Mouse (Mus musculus) embryonic facial prominence, embryonic 10.5 days (tissue): ENCODE data around the gene C3. TPM values are rescaled to one million over a fixed set of nuclear protein-coding genes. Genes with fewer than 3 reads are reported as not detected.

Source experiments
- DNase-seq: peaks from one replicate; pipeline ENCODE4 v3.0.0-alpha.2; 2017; ENCODE audit warnings: low spot score
- H3K27ac ChIP-seq: fragments of 300-500 bp; sonication (generic); replicated peaks from 2 replicates; pipeline ENCODE4 v1.5.1; 2016; ENCODE audit warnings: mild to moderate bottlenecking
- H3K27me3 ChIP-seq: fragments of 300-500 bp; sonication (generic); replicated peaks from 2 replicates; pipeline ENCODE4 v1.6.1; 2016; ENCODE audit warnings: low read depth, mild to moderate bottlenecking; ENCODE audit not compliant: poor library complexity, severe bottlenecking
- H3K36me3 ChIP-seq: fragments of 300-500 bp; sonication (generic); replicated peaks from 2 replicates; pipeline ENCODE4 v1.6.1; 2016; ENCODE audit warnings: mild to moderate bottlenecking, moderate library complexity
- H3K4me1 ChIP-seq: fragments of 300-500 bp; sonication (generic); 2 replicates; pipeline ENCODE4 v1.6.1; 2016
- H3K4me3 ChIP-seq: fragments of 300-500 bp; sonication (generic); 2 replicates; pipeline ENCODE4 v1.5.1; 2016; ENCODE audit warnings: mild to moderate bottlenecking, moderate library complexity
- H3K9me3 ChIP-seq: fragments of 300-500 bp; sonication (generic); 2 replicates; pipeline ENCODE4 v1.6.1; 2016; ENCODE audit warnings: mild to moderate bottlenecking
- WGBS: fragments of 180-500 bp; shearing (Covaris S2); methylation state at CpG from one replicate; pipeline ENCODE4 v1.1.7; 2016; 5-methylcytosine and 5-hydroxymethylcytosine counted together
- microRNA-seq: library from miRNA; unstranded; fragments of <30 nt; microRNA quantifications from one replicate; pipeline ENCODE4, GENCODE M21; 2017
- polyA plus RNA-seq: library from polyadenylated mRNA; unstranded; fragments of >200 nt; fragmentation: Nextera tagmentation; extraction: Ambion mirVana; gene quantifications from 2 replicates; pipeline ENCODE4 v1.2.1, GENCODE M21; 2016

C3 gene
- polyA plus RNA-seq, 1 experiment from 2014 or later = 0.32 TPM

DNA sequence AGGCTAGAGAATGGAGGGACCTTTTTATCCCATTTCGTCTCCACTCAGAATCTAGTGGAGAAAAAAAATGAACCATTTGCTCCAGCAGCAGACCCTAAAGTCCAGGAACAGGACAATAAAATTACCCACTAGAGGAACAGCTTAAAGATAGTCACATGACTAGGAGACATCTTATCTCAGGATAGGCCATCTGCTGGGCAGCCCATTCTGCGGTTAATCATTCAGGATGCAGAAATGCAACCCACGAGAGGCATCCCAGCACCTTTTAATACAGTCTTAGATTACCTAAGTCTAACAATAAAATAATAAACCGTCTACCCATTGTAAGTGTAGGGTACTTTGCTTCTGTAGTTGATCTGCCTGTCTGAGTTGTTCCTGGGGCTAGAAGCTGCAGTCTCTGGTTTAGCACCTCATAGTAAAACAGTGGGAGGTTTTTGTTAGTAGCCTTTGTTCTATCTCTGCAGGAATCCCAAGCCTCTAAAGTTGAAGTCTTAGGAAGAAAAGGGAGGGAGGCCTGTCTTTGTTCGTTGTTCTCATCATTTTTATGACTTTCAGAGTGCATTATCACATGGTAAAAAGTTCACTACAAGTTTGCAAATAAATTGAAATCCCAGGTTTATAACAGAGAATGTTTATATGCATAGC is 57.2 kb downstream of the C3 start:
- H3K27ac ChIP-seq = no peak overlapping the region
- 60% methylated on average over 5 of the region's 5 CpGs for WGBS
- H3K4me1 ChIP-seq = peaks cover 5% of the 10 kb centered on the region

DNA sequence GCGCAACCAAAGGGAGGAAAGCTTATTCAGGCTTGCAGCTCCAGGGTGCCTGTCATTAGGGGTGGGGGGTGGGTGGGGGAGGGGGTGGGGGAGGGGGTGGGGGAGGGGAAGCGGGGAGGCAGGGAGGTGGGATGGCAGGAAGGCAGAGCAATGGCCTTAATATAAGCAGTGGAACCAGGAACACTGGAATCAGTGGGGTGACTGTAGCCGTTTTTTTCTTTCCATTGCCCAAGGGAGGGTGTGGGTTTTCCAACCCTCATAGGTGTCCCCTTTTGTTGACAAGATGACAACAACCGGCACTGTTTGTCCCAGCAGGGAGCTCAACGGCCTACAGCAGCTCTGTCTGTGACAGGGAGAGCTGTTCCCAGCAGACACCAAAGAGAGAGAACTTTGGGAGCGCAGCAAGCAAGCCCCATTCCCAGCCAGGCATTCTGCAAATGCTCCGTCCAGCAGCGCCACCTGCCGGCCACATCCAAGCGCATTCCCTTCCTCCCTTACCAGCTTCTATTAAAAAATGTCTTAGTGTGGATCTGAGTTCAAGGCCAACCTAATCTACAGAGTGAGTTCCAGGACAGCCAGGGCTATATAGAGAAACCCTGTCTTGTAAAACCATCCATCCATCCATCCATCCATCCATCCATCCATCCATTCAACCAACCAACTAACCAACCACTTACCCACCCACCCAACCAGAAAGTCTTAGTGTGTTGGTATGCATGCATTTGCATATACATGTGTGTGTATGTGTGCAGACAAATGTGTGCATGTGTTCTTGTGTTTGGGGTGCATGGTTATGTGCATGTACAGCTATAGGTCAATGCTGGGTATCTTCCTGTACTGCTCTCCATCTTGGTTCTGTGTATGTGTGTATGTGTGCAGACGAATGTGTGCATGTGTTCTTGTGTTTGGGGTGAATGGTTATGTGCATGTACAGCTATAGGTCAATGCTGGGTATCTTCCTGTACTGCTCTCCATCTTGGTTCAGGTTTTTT is 60.8 kb downstream of the C3 start:
- peak; percentile 91 for DNase-seq
- H3K4me3 ChIP-seq = peak overlapping the region; percentile 6; the same call in 1 of the 2 replicates
- H3K36me3 ChIP-seq = no peaks in the 10 kb centered on the region
- H3K4me1 ChIP-seq = peaks cover 5% of the 10 kb centered on the region
- peaks cover 8% of the 10 kb centered on the region for H3K27me3 ChIP-seq
- no peak overlapping the region for H3K27ac ChIP-seq
- H3K9me3 ChIP-seq = no peaks in the 10 kb centered on the region
- WGBS = 10% methylated on average over 11 of the region's 11 CpGs

More for the DNA sequence above, 57.2 kb downstream of the C3 start:
- no peaks in the 10 kb centered on the region for H3K36me3 ChIP-seq
- H3K4me3 ChIP-seq = no peak overlapping the region
- peaks cover 8% of the 10 kb centered on the region for H3K27me3 ChIP-seq
- H3K9me3 ChIP-seq = no peaks in the 10 kb centered on the region
- no peak for DNase-seq

Small RNA genes within 50 kb of the gene (microRNA-seq; reads per million reads assigned to microRNA genes)
- not detected for gene Mir6978

Other genes with a start within 250 kb of the C3 start
- not detected in 2 replicates for gene Acer1, start 246.0 kb downstream of the C3 start, polyA plus RNA-seq
- 191 and 192 TPM in 2 replicates for gene Clpp, start 237.8 kb downstream of the C3 start, polyA plus RNA-seq
- gene Alkbh7, start 230.8 kb downstream of the C3 start, polyA plus RNA-seq = 42.5 and 45.1 TPM in 2 replicates
- 0.60 and 1.1 TPM in 2 replicates for gene Pspn, start 228.1 kb downstream of the C3 start, polyA plus RNA-seq
- 78.7 and 80.7 TPM in 2 replicates for gene Gtf2f1, start 216.8 kb downstream of the C3 start, polyA plus RNA-seq
- 0.25 and 0.54 TPM in 2 replicates for gene Gm17949, start 216.7 kb downstream of the C3 start, polyA plus RNA-seq
- 53.9 and 55.1 TPM in 2 replicates for gene Khsrp, start 196.6 kb downstream of the C3 start, polyA plus RNA-seq
- gene Slc25a41, start 186.5 kb downstream of the C3 start, polyA plus RNA-seq = 0.12 TPM in 1 of 2 replicates, not detected in the other
- 7.2 and 8.0 TPM in 2 replicates for gene Crb3, start 169.0 kb downstream of the C3 start, polyA plus RNA-seq
- 7.0 and 8.2 TPM in 2 replicates for gene Slc25a23, start 168.3 kb downstream of the C3 start, polyA plus RNA-seq
- gene Dennd1c, start 149.6 kb downstream of the C3 start, polyA plus RNA-seq = 2.0 and 2.8 TPM in 2 replicates
- 34.4 and 35.5 TPM in 2 replicates for gene Tubb4a, start 140.4 kb downstream of the C3 start, polyA plus RNA-seq
- gene Tnfsf9, start 122.8 kb downstream of the C3 start, polyA plus RNA-seq = 8.0 and 8.8 TPM in 2 replicates
- not detected in 2 replicates for gene Cd70, start 78.4 kb downstream of the C3 start, polyA plus RNA-seq
- 0.08 TPM in 1 of 2 replicates, not detected in the other for gene Tnfsf14, start 34.0 kb downstream of the C3 start, polyA plus RNA-seq
- gene Gpr108, start 20.3 kb upstream of the C3 start, polyA plus RNA-seq = 24.9 and 25.7 TPM in 2 replicates
- 37.4 and 42.2 TPM in 2 replicates for gene Trip10, start 21.3 kb upstream of the C3 start, polyA plus RNA-seq
- gene Vav1, start 51.0 kb upstream of the C3 start, polyA plus RNA-seq = 1.4 and 1.6 TPM in 2 replicates
- 1.4 and 1.9 TPM in 2 replicates for gene Adgre1, start 130.6 kb upstream of the C3 start, polyA plus RNA-seq